25 mouse cellular contexts compared by ENCODE assay signal in the genomic region with DNA sequence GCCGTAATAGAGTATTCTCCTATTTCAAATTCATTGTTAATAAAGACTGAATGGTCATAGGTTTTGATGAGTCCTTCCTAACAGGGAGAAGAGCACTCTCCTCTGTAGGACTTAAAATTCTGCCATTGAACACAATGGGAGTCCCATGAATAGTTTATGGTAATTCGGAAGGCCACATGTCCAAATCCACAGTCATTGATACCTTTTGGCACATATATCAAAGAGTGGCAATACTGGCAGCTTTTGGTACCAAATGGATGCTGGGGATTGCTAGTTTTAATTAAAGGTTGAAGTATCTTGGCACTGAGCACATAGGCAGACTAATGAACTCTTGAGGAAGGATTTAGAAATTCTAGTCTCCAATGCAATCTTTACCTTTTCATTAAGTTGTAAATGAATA.
A peak's percentile ranks its signal among the peaks of the same experiment; 100 is the strongest.
DNase-seq lines count a peak whose midpoint lies in the region; ATAC-seq lines count a peak whose summit lies in the region.
"Had no signal": no experiment of that assay in that cellular context is flagged by ENCODE, and none has a peak within 500 bp of the region (broad histone marks: within the 10 kb centered on the region; RNA-seq: fewer than 3 reads in every experiment).

No protein-coding gene starts in this region.

- H3K36me3 ChIP-seq in forebrain, embryonic 12.5 days (replicated peaks), result no peaks in the 10 kb centered on the region
- H3K36me3 ChIP-seq in forebrain, embryonic 10.5 days (replicated peaks), result no peaks in the 10 kb centered on the region
- no peaks in the 10 kb centered on the region for H3K36me3 ChIP-seq in midbrain, embryonic 14.5 days (ENCODE audit: control insufficient read depth, insufficient read depth, low read length)
- no peaks in the 10 kb centered on the region for H3K36me3 ChIP-seq in midbrain, embryonic 11.5 days (ENCODE audit: control insufficient read depth, insufficient read depth, low read length)
- no peaks in the 10 kb centered on the region for H3K36me3 ChIP-seq in forebrain, embryonic 16.5 days (ENCODE audit: control insufficient read depth, insufficient read depth)
- no peaks in the 10 kb centered on the region for H3K36me3 ChIP-seq in kidney, embryonic 15.5 days
- H3K36me3 ChIP-seq: G1E; heart, embryonic 12.5 days; heart, embryonic 15.5 days; hindbrain, embryonic 10.5 days had no signal

- H3K4me2 ChIP-seq in forebrain, embryonic 12.5 days, result no peak overlapping the region
- no peak overlapping the region for H3K4me2 ChIP-seq in midbrain, embryonic 14.5 days (ENCODE audit: low read length)
- no peak overlapping the region for H3K4me2 ChIP-seq in midbrain, embryonic 11.5 days
- H3K4me2 ChIP-seq in forebrain, embryonic 16.5 days (ENCODE audit: low read length), result no peak overlapping the region
- H3K4me2 ChIP-seq in kidney, embryonic 15.5 days, result no peak overlapping the region
- H3K4me2 ChIP-seq: heart, embryonic 12.5 days; heart, embryonic 15.5 days; hindbrain, embryonic 14.5 days had no signal

- H3K9me3 ChIP-seq in forebrain, embryonic 12.5 days, result no peaks in the 10 kb centered on the region
- no peaks in the 10 kb centered on the region for H3K9me3 ChIP-seq in forebrain, embryonic 10.5 days
- no peaks in the 10 kb centered on the region for H3K9me3 ChIP-seq in midbrain, embryonic 14.5 days (ENCODE audit: control insufficient read depth, low read length)
- H3K9me3 ChIP-seq in midbrain, embryonic 11.5 days (ENCODE audit: control insufficient read depth, low read length), result no peaks in the 10 kb centered on the region
- H3K9me3 ChIP-seq in forebrain, embryonic 16.5 days (ENCODE audit: control insufficient read depth, low read length), result no peaks in the 10 kb centered on the region
- no peaks in the 10 kb centered on the region for H3K9me3 ChIP-seq in kidney, embryonic 15.5 days (replicated peaks)
- H3K9me3 ChIP-seq: heart, embryonic 12.5 days; heart, embryonic 15.5 days; hindbrain, embryonic 10.5 days had no signal

- H3K4me3 ChIP-seq in forebrain, embryonic 12.5 days (replicated peaks), result no peak overlapping the region
- H3K4me3 ChIP-seq in forebrain, embryonic 10.5 days, result no peak overlapping the region
- H3K4me3 ChIP-seq in midbrain, embryonic 14.5 days (replicated peaks; ENCODE audit: low read depth, low read length), result no peak overlapping the region
- H3K4me3 ChIP-seq in midbrain, embryonic 11.5 days (ENCODE audit: low read depth, low read length), result no peak overlapping the region
- H3K4me3 ChIP-seq in forebrain, embryonic 16.5 days (replicated peaks; ENCODE audit: low read length), result no peak overlapping the region
- no peak overlapping the region for H3K4me3 ChIP-seq in kidney, embryonic 15.5 days (replicated peaks)
- H3K4me3 ChIP-seq: heart, embryonic 12.5 days; heart, embryonic 15.5 days; hindbrain, embryonic 10.5 days had no signal

- H3K27me3 ChIP-seq in forebrain, embryonic 12.5 days, result no peaks in the 10 kb centered on the region
- H3K27me3 ChIP-seq in forebrain, embryonic 10.5 days (ENCODE audit: poor library complexity, severe bottlenecking), result no peaks in the 10 kb centered on the region
- no peaks in the 10 kb centered on the region for H3K27me3 ChIP-seq in midbrain, embryonic 14.5 days (ENCODE audit: control insufficient read depth, insufficient read depth, low read length)
- no peaks in the 10 kb centered on the region for H3K27me3 ChIP-seq in midbrain, embryonic 11.5 days (ENCODE audit: control insufficient read depth, insufficient read depth, low read length)
- H3K27me3 ChIP-seq in forebrain, embryonic 16.5 days (replicated peaks; ENCODE audit: control insufficient read depth, insufficient read depth, low read length), result no peaks in the 10 kb centered on the region
- no peaks in the 10 kb centered on the region for H3K27me3 ChIP-seq in kidney, embryonic 15.5 days
- H3K27me3 ChIP-seq: CH12.LX; heart, embryonic 12.5 days; heart, embryonic 15.5 days; Patski had no signal

- H3K27ac ChIP-seq in forebrain, embryonic 12.5 days, result no peak overlapping the region
- no peak overlapping the region for H3K27ac ChIP-seq in forebrain, embryonic 10.5 days
- H3K27ac ChIP-seq in midbrain, embryonic 14.5 days (replicated peaks; ENCODE audit: low read depth, low read length), result no peak overlapping the region
- no peak overlapping the region for H3K27ac ChIP-seq in midbrain, embryonic 11.5 days (ENCODE audit: low read depth, low read length)
- no peak overlapping the region for H3K27ac ChIP-seq in forebrain, embryonic 16.5 days (ENCODE audit: low read length)
- H3K27ac ChIP-seq in kidney, embryonic 15.5 days, result no peak overlapping the region
- H3K27ac ChIP-seq: heart, embryonic 15.5 days; hindbrain, embryonic 10.5 days; hindbrain, embryonic 14.5 days had no signal

- 80% methylated on average over 2 of the region's 2 CpGs for WGBS in forebrain, embryonic 12.5 days
- 90% methylated on average over 2 of the region's 2 CpGs for WGBS in forebrain, embryonic 10.5 days
- WGBS in midbrain, embryonic 14.5 days, result 81% methylated on average over 2 of the region's 2 CpGs
- WGBS in midbrain, embryonic 11.5 days, result 87% methylated on average over 2 of the region's 2 CpGs
- WGBS in forebrain, embryonic 16.5 days, result 49% methylated on average over 2 of the region's 2 CpGs
- 95% methylated on average over 2 of the region's 2 CpGs for WGBS in kidney, embryonic 15.5 days

- no peak overlapping the region for H3K9ac ChIP-seq in forebrain, embryonic 12.5 days
- no peak overlapping the region for H3K9ac ChIP-seq in midbrain, embryonic 14.5 days (replicated peaks; ENCODE audit: low read length)
- no peak overlapping the region for H3K9ac ChIP-seq in midbrain, embryonic 11.5 days (ENCODE audit: low read length)
- H3K9ac ChIP-seq in forebrain, embryonic 16.5 days (replicated peaks; ENCODE audit: low read depth, low read length), result no peak overlapping the region
- no peak overlapping the region for H3K9ac ChIP-seq in kidney, embryonic 15.5 days
- H3K9ac ChIP-seq: heart, embryonic 12.5 days; heart, embryonic 15.5 days; hindbrain, embryonic 14.5 days had no signal

- no peaks in the 10 kb centered on the region; the same call in 1 of the 2 replicates for H3K4me1 ChIP-seq in forebrain, embryonic 12.5 days
- no peaks in the 10 kb centered on the region for H3K4me1 ChIP-seq in forebrain, embryonic 10.5 days
- no peaks in the 10 kb centered on the region for H3K4me1 ChIP-seq in midbrain, embryonic 14.5 days (ENCODE audit: control insufficient read depth, insufficient read depth, low read length)
- no peaks in the 10 kb centered on the region for H3K4me1 ChIP-seq in midbrain, embryonic 11.5 days (ENCODE audit: control insufficient read depth, insufficient read depth, low read length)
- H3K4me1 ChIP-seq in forebrain, embryonic 16.5 days (replicated peaks; ENCODE audit: control insufficient read depth, insufficient read depth, low read length), result 0 out of 2 replicates have a peak, but pooled peaks cover 2% of the 10 kb centered on the region
- H3K4me1 ChIP-seq in kidney, embryonic 15.5 days, result no peaks in the 10 kb centered on the region
- H3K4me1 ChIP-seq: heart, embryonic 12.5 days; heart, embryonic 15.5 days; hindbrain, embryonic 10.5 days had no signal

- peak; percentile 23; the same call in 1 of the 2 replicates for ATAC-seq in forebrain, embryonic 12.5 days (ENCODE audit: low FRiP score)
- no peak for ATAC-seq in midbrain, embryonic 14.5 days (ENCODE audit: low FRiP score, low TSS enrichment)
- no peak for ATAC-seq in midbrain, embryonic 11.5 days (ENCODE audit: low FRiP score)
- peak; percentile 80 for ATAC-seq in forebrain, embryonic 16.5 days
- no peak for ATAC-seq in kidney, embryonic 15.5 days (replicated peaks; ENCODE audit: low FRiP score)
- ATAC-seq: intestine, postnatal 0 days; Patski had no signal

- DNase-seq in forebrain, embryonic 10.5 days (ENCODE audit: extremely low spot score, low spot score), result no peak
- peak; percentile 9 for DNase-seq in midbrain, embryonic 14.5 days
- DNase-seq in midbrain, embryonic 11.5 days (ENCODE audit: low spot score, missing footprints), result no peak
- peak; percentile 10 for DNase-seq in brain, embryonic 18.5 days (ENCODE audit: low read depth, low spot score)
- DNase-seq in adrenal gland, adult 2 months, result no peak
- DNase-seq: adrenal gland, postnatal 14 days; B cell, adult 2 months; cerebellum, adult 11 months; cerebellum, adult 8-10 months; gastrocnemius, postnatal 25 days; heart, adult 18-20 months; heart, postnatal 10 days; heart, postnatal 36 days; kidney, adult 2 months had no signal

Comparison
In these comparisons a context has a peak if more than half of its experiments do, and no peak if none do; other contexts are left out.
1. DNase-seq: peak in midbrain, embryonic 14.5 days (single experiment) and brain, embryonic 18.5 days (single experiment); none in forebrain, embryonic 10.5 days (single experiment), midbrain, embryonic 11.5 days (single experiment) and adrenal gland, adult 2 months (single experiment).
2. ATAC-seq: peak in forebrain, embryonic 12.5 days (single experiment) and forebrain, embryonic 16.5 days (single experiment); none in midbrain, embryonic 14.5 days (single experiment), midbrain, embryonic 11.5 days (single experiment) and kidney, embryonic 15.5 days (single experiment).